Mouse (Mus musculus): ENCODE data around the gene Slc5a4b. TPM values are rescaled to one million over a fixed set of nuclear protein-coding genes. Genes with fewer than 3 reads are reported as not detected.
A peak's percentile ranks its signal among the peaks of the same experiment; 100 is the strongest.
"Not testable (repeated sequence)": the region's sequence is repeated elsewhere in the genome, so short reads cannot be mapped to it uniquely, and the experiment has no call there.

Slc5a4b gene
- polyA plus RNA-seq, 1 experiment from 2014 or later: not detected

DNA sequence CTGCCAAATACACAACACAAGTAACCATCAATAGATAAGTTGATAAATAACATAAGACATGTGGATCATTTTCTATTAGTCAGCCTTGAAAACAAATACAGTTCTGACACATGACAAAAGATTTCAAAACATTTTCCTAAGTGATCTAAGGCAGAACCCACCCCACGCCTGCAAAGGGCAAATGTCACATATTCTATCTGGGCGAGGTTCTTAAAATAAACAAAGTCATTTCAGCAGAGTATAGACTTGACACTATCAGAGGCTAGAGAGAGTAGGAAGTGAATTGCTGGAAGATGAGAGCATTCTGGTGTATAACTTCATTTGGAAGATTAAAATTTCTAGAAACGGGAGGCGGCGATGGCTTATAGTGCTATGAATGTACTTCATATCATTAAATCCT lies 10.7 kb upstream of the Slc5a4b start:
- Histone ChIP-seq H3K27me3 (ENCODE audit: control insufficient read depth, insufficient read depth, low read length) (no peaks in the 10 kb centered on the region), H3K4me3 (ENCODE audit: control insufficient read depth in 1 of 2, insufficient read depth in 1 of 2, low read depth in 1 of 2, low read length in 2 of 2) (no peak overlapping the region), H3K36me3 (ENCODE audit: control insufficient read depth, insufficient read depth, low read length) (no peaks in the 10 kb centered on the region), H3K4me2 (ENCODE audit: low read length) (no peak overlapping the region), H3K27ac (replicated peaks in 1 of 2; ENCODE audit: control insufficient read depth in 1 of 2, insufficient read depth in 1 of 2, low read depth in 2 of 2, low read length in 2 of 2) (no peak overlapping the region), H3K9me3 (ENCODE audit: control insufficient read depth, low read length) (no peaks in the 10 kb centered on the region), H3K4me1 (ENCODE audit: control insufficient read depth in 2 of 2, insufficient read depth in 2 of 2, low read length in 2 of 2) (peaks cover 2 to 11% of the 10 kb centered on the region in 2 experiments; a peak in 2 of 4 replicates), H3K9ac (ENCODE audit: low read length) (no peak overlapping the region)
- ATAC-seq (ENCODE audit: insufficient number of reproducible peaks, insufficient read depth, low FRiP score, low read depth): no peak
- WGBS: 58% methylated on average over 5 of the region's 5 CpGs

DNA sequence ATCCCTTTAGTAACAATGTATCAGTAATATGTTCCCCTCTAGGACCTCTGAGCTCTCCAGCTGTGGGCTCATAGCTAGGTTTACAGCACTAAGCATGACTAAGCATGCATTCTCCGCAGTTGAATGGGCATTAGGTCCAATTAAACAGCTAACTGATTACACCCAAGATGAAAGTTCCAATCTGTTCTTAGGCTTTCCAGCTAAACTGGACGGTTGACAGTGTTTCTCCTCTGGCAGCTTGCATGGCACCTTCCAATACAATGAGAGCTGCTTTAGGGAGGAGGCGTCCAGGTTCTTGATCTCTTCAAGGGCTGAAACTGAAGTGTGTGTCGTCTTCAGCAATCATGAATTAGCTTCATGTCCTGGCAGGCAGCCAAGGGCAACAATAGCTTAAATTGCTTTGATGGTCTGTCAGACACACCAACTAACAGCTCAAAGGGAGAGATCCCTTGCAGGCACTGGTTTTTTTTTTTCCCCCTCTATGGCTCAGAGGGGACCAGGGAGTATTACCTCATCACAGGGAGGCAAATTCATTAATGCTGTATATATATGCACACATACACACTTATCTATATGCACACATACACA lies 9.5 kb upstream of the Slc5a4b start:
- Histone ChIP-seq H3K4me1 (ENCODE audit: control insufficient read depth in 2 of 2, insufficient read depth in 2 of 2, low read length in 2 of 2) (peaks cover 2 to 11% of the 10 kb centered on the region in 2 experiments; a peak in 2 of 4 replicates), H3K9me3 (ENCODE audit: control insufficient read depth, low read length) (no peaks in the 10 kb centered on the region), H3K27me3 (ENCODE audit: control insufficient read depth, insufficient read depth, low read length) (no peaks in the 10 kb centered on the region), H3K27ac (replicated peaks in 1 of 2; ENCODE audit: control insufficient read depth in 1 of 2, insufficient read depth in 1 of 2, low read depth in 2 of 2, low read length in 2 of 2) (no peak overlapping the region), H3K4me2 (ENCODE audit: low read length) (no peak overlapping the region), H3K36me3 (ENCODE audit: control insufficient read depth, insufficient read depth, low read length) (no peaks in the 10 kb centered on the region), H3K4me3 (ENCODE audit: control insufficient read depth in 1 of 2, insufficient read depth in 1 of 2, low read depth in 1 of 2, low read length in 2 of 2) (no peak overlapping the region), H3K9ac (ENCODE audit: low read length) (no peak overlapping the region)
- no peak for ATAC-seq (ENCODE audit: insufficient number of reproducible peaks, insufficient read depth, low FRiP score, low read depth)
- 26% methylated on average over 4 of the region's 4 CpGs for WGBS

DNA sequence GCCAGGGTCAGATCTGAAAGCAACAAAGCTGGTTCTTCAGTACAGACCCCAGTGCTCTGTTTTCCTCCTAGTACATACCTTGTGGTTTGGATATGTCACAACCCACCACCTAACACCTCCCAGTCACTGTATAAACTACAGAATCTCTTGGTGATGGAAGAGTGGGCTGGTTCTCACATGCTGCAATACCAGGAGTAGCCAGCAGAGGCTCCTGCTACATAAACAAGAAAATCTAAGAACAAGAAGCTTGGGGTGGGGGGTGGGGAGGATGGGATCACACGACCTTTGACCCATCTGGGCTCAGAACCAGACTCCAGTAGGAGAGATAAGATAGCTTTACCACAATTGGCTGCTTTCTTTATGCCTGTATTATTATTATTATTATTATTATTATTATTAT lies 8.0 kb upstream of the Slc5a4b start:
- no peak overlapping the region for H3K27ac ChIP-seq (replicated peaks in 1 of 2; ENCODE audit: control insufficient read depth in 1 of 2, insufficient read depth in 1 of 2, low read depth in 2 of 2, low read length in 2 of 2)
- H3K4me3 ChIP-seq (ENCODE audit: control insufficient read depth in 1 of 2, insufficient read depth in 1 of 2, low read depth in 1 of 2, low read length in 2 of 2): no peak overlapping the region
- no peaks in the 10 kb centered on the region for H3K36me3 ChIP-seq (ENCODE audit: control insufficient read depth, insufficient read depth, low read length)
- ATAC-seq (ENCODE audit: insufficient number of reproducible peaks, insufficient read depth, low FRiP score, low read depth): no peak
- H3K4me1 ChIP-seq (ENCODE audit: control insufficient read depth in 2 of 2, insufficient read depth in 2 of 2, low read length in 2 of 2): peaks cover 2 to 11% of the 10 kb centered on the region in 2 experiments; a peak in 2 of 4 replicates
- H3K9me3 ChIP-seq (ENCODE audit: control insufficient read depth, low read length): no peaks in the 10 kb centered on the region
- 13% methylated on average over 1 of the region's 1 CpGs for WGBS
- H3K27me3 ChIP-seq (ENCODE audit: control insufficient read depth, insufficient read depth, low read length): no peaks in the 10 kb centered on the region
- no peak overlapping the region for H3K4me2 ChIP-seq (ENCODE audit: low read length)
- H3K9ac ChIP-seq (ENCODE audit: low read length): no peak overlapping the region

DNA sequence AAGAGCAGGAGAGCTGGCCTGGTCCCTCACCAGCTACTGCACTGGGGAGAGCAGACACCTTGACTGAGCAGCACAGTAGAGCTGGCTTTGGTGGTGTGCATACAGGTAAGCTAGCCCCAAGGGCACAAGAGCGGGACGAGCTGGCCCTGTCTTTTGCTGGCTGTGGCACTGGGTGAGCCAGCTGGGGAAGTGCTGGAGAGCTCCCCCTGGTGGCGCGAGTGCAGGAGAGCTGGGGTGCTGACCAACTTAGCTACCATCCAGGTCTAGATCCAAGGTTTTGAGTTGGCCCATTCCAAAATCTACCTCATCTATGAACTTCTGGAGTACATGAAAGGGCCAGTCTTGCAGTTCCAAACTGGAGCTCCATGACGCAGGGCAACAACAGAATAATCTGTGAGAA lies 7.2 kb upstream of the Slc5a4b start:
- H3K4me3 ChIP-seq (ENCODE audit: control insufficient read depth in 1 of 2, insufficient read depth in 1 of 2, low read depth in 1 of 2, low read length in 2 of 2): no peak overlapping the region
- no peak overlapping the region for H3K27ac ChIP-seq (replicated peaks in 1 of 2; ENCODE audit: control insufficient read depth in 1 of 2, insufficient read depth in 1 of 2, low read depth in 2 of 2, low read length in 2 of 2)
- peak; percentile 54; the same call in 1 of the 2 replicates for ATAC-seq (ENCODE audit: insufficient number of reproducible peaks, insufficient read depth, low FRiP score, low read depth)
- WGBS: 31% methylated on average over 5 of the region's 5 CpGs
- peaks cover 2 to 11% of the 10 kb centered on the region in 2 experiments; a peak in 2 of 4 replicates for H3K4me1 ChIP-seq (ENCODE audit: control insufficient read depth in 2 of 2, insufficient read depth in 2 of 2, low read length in 2 of 2)
- H3K9me3 ChIP-seq (ENCODE audit: control insufficient read depth, low read length): no peaks in the 10 kb centered on the region
- no peaks in the 10 kb centered on the region for H3K27me3 ChIP-seq (ENCODE audit: control insufficient read depth, insufficient read depth, low read length)
- no peaks in the 10 kb centered on the region for H3K36me3 ChIP-seq (ENCODE audit: control insufficient read depth, insufficient read depth, low read length)
- H3K9ac ChIP-seq (ENCODE audit: low read length): no peak overlapping the region
- no peak overlapping the region for H3K4me2 ChIP-seq (ENCODE audit: low read length)

DNA sequence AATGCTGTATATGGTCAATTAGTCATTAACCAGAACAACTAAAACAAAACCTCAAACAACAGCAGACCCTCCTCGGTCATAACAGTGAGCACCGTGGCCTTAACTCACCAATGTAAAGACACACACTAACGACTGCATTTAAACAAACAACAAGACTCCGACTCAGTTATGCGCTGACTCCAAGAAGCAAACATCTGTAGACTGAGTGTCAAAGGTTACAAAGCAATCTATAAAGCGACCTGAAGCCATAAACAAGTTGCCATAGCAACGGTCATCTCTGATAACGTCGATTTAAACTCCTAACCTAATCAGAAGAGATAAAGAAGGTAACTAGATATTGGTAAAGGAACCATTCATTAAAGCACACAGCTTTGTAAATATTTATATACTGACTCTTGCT lies 13.4 kb downstream of the Slc5a4b start:
- no peak overlapping the region for H3K9ac ChIP-seq (ENCODE audit: low read length)
- H3K27me3 ChIP-seq (ENCODE audit: control insufficient read depth, insufficient read depth, low read length): no peaks in the 10 kb centered on the region
- no peak overlapping the region for H3K4me2 ChIP-seq (ENCODE audit: low read length)
- WGBS: 70% methylated on average over 9 of the region's 9 CpGs
- ATAC-seq (ENCODE audit: insufficient number of reproducible peaks, insufficient read depth, low FRiP score, low read depth): no peak
- no peaks in the 10 kb centered on the region for H3K4me1 ChIP-seq (ENCODE audit: control insufficient read depth in 2 of 2, insufficient read depth in 2 of 2, low read length in 2 of 2)
- no peak overlapping the region for H3K4me3 ChIP-seq (ENCODE audit: control insufficient read depth in 1 of 2, insufficient read depth in 1 of 2, low read depth in 1 of 2, low read length in 2 of 2)
- no peak overlapping the region for H3K27ac ChIP-seq (replicated peaks in 1 of 2; ENCODE audit: control insufficient read depth in 1 of 2, insufficient read depth in 1 of 2, low read depth in 2 of 2, low read length in 2 of 2)
- no peaks in the 10 kb centered on the region for H3K9me3 ChIP-seq (ENCODE audit: control insufficient read depth, low read length)
- no peaks in the 10 kb centered on the region for H3K36me3 ChIP-seq (ENCODE audit: control insufficient read depth, insufficient read depth, low read length)

DNA sequence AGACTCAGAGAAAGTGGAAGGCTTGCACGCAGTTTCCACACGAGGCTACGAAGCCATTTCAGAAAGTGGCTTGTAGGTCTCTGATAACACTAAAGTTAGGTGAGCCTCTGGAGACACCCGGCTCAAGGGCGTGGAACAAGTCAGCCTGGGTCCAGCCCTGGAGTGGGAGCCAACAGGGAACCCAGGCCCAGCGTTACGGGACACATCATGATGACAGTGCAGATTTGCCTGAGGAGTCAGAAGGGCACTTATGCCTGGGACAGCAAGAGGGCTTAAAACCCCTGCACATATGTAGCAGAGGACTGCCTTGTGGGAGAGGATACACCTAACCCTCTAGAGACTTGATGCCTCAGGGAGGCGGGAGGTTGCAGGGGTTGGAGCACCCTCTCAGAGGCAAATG lies 14.2 kb downstream of the Slc5a4b start:
- ATAC-seq (ENCODE audit: insufficient number of reproducible peaks, insufficient read depth, low FRiP score, low read depth): no peak
- Histone ChIP-seq H3K4me1 (ENCODE audit: control insufficient read depth in 2 of 2, insufficient read depth in 2 of 2, low read length in 2 of 2) (no peaks in the 10 kb centered on the region), H3K4me3 (ENCODE audit: control insufficient read depth in 1 of 2, insufficient read depth in 1 of 2, low read depth in 1 of 2, low read length in 2 of 2) (no peak overlapping the region), H3K36me3 (ENCODE audit: control insufficient read depth, insufficient read depth, low read length) (no peaks in the 10 kb centered on the region), H3K27me3 (ENCODE audit: control insufficient read depth, insufficient read depth, low read length) (no peaks in the 10 kb centered on the region), H3K27ac (replicated peaks in 1 of 2; ENCODE audit: control insufficient read depth in 1 of 2, insufficient read depth in 1 of 2, low read depth in 2 of 2, low read length in 2 of 2) (no peak overlapping the region), H3K4me2 (ENCODE audit: low read length) (no peak overlapping the region), H3K9me3 (ENCODE audit: control insufficient read depth, low read length) (no peaks in the 10 kb centered on the region), H3K9ac (ENCODE audit: low read length) (no peak overlapping the region)
- 79% methylated on average over 8 of the region's 8 CpGs for WGBS

DNA sequence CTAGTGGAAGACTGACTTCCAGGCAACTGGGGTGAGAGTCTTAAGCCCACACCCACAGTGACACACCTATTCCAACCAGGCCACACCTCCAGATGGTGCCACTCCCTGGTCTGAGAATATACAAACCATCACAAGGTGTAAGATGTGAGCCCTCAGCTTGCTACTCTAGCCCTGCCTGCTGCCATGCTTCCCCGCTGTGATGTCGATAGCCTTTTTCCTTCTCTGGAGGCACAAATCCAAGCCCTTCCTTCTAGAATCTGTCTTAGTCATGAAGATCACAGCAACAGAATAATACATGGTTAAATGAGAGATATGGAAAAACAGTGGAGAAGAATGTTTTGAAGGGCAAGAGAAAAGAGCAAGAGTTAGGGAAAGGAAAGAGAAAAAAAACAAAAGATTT lies 33.8 kb downstream of the Slc5a4b start:
- H3K27me3 ChIP-seq (ENCODE audit: control insufficient read depth, insufficient read depth, low read length); H3K27ac ChIP-seq (replicated peaks in 1 of 2; ENCODE audit: control insufficient read depth in 1 of 2, insufficient read depth in 1 of 2, low read depth in 2 of 2, low read length in 2 of 2); H3K4me2 ChIP-seq (ENCODE audit: low read length); H3K4me1 ChIP-seq (ENCODE audit: control insufficient read depth in 2 of 2, insufficient read depth in 2 of 2, low read length in 2 of 2); H3K9ac ChIP-seq (ENCODE audit: low read length); H3K9me3 ChIP-seq (ENCODE audit: control insufficient read depth, low read length); H3K36me3 ChIP-seq (ENCODE audit: control insufficient read depth, insufficient read depth, low read length); ATAC-seq (ENCODE audit: insufficient number of reproducible peaks, insufficient read depth, low FRiP score, low read depth); H3K4me3 ChIP-seq (ENCODE audit: control insufficient read depth in 1 of 2, insufficient read depth in 1 of 2, low read depth in 1 of 2, low read length in 2 of 2): not testable (repeated sequence)
- WGBS: 85% methylated on average over 2 of the region's 2 CpGs

DNA sequence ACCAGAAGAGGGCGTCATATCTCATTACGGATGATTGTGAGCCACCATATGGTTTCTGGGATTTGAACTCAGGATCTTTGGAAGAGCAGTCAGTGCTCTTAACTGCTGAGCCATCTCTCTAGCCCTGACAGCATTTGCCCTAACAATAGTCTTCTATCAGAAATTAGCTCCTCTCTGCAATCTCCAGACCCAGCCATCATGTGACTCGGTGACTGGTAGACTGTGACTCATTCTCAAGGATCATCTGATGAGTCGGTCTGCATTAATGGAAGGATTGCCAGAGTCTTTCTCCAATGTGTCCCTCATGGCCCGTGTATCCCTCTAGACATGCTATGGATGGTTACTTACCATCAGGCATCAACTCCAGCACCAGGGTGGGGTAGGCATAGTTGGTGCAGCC lies 38.7 kb downstream of the Slc5a4b start:
- not testable (repeated sequence) for H3K27ac ChIP-seq (replicated peaks in 1 of 2; ENCODE audit: control insufficient read depth in 1 of 2, insufficient read depth in 1 of 2, low read depth in 2 of 2, low read length in 2 of 2); ATAC-seq (ENCODE audit: insufficient number of reproducible peaks, insufficient read depth, low FRiP score, low read depth); H3K36me3 ChIP-seq (ENCODE audit: control insufficient read depth, insufficient read depth, low read length); H3K9me3 ChIP-seq (ENCODE audit: control insufficient read depth, low read length); H3K9ac ChIP-seq (ENCODE audit: low read length); H3K27me3 ChIP-seq (ENCODE audit: control insufficient read depth, insufficient read depth, low read length); H3K4me1 ChIP-seq (ENCODE audit: control insufficient read depth in 2 of 2, insufficient read depth in 2 of 2, low read length in 2 of 2); H3K4me2 ChIP-seq (ENCODE audit: low read length); H3K4me3 ChIP-seq (ENCODE audit: control insufficient read depth in 1 of 2, insufficient read depth in 1 of 2, low read depth in 1 of 2, low read length in 2 of 2)
- 82% methylated on average over 5 of the region's 5 CpGs for WGBS
